Mouse (Mus musculus) cerebellum, adult (tissue): ENCODE results near the gene Ntng1.
"Not testable (repeated sequence)": the region's sequence is repeated elsewhere in the genome, so short reads cannot be mapped to it uniquely, and the experiment has no call there.

ENCODE experiments used
- ATAC-seq: cut with Nextera tagmentation; 2 replicates; pipeline ENCODE4 v1.9.2; 2017; ENCODE audit warnings: mild to moderate bottlenecking, moderate library complexity, mixed read lengths; ENCODE audit not compliant: insufficient number of reproducible peaks, low FRiP score, low TSS enrichment

The Ntng1 gene

DNA sequence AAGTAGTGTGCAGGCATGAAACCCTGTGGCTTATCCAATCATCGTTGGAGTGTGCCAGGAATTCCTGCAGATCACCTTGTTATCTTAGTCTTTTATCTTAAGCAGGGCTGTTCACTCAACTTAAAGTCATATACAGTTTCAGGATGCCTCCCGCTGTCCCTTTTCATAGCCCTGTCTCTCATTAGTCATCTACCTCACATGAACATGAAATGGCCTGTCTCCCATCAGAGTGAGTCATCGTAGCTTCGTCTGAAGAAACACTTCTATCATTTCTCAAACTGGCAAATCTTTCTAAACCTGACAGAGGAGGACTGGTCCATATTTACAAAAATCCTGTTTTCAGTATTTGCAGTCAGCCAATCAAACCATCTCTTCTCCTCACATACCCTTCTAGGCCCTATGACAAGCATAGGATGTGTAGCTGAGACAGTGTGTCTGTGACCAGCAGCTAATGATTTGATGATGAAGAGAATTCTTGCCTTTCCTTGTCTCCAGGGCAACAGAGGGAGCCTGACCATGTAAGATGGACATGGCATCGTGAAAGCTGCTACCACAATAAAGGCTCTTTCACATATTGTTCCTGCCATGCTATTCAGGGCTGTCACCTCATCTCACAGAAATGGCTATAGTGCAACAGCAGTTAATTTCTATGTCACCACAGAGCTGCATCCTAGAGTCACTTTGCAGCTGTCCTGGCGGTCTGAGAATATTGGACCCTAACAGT is 336.4 kb downstream of the Ntng1 start:
- no peak for ATAC-seq

DNA sequence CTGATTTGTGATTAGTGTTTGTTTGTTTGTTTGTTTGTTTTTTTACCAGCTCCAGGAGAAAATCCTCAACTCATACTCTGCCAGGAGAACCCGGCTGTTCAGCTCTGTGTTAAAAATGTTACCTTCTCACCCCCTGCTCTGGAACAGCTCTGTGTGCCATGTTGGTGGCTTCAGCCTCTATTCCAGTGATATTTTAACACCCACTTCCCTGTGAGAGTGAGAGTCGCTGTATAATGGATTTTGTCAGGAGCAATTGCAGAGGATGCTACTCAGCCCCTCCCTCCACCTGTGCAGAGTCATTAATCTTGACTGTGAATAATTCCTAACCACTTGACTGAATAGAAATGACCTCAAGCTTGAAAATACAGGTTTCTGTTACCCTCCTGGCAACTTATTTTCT is 339.7 kb downstream of the Ntng1 start:
- ATAC-seq: no peak

DNA sequence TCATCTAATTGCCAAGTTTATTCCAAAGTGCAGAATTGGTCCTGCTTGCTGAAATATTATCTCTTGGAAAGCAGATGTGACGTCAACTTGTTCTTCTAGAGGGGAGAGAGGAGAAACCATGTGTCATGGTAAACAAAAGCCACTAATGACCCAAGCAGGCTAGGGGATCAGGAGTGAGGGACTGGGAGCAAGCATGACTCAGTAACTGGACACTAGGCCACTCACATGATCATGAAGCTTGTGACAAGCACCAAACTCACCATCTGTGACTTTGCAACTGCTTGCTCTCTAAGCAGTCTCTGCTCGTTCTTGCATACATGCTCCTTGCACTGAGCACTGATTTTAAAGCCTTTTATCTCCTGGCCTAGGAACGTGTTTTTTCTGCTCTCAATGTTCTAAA is 340.2 kb downstream of the Ntng1 start:
- ATAC-seq: no peak

DNA sequence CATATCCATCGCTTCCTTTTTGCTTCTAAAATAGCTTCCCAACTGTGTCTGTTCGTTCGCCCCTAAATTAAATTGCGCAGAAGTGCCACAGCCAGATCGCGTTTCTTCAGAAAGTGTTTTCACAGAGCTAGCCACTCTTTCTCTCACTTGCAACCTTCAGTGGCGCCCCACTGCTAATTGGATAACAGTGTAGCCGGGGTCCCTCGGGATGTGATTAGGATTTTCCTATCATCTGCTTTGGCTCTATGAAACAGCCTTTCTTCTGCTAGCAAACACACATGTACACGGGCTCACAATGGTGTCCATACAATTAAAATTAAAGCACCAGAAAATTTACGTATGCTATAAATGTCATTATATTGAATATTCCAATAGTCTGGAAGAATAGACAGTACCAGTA is 346.5 kb downstream of the Ntng1 start:
- no peak for ATAC-seq

DNA sequence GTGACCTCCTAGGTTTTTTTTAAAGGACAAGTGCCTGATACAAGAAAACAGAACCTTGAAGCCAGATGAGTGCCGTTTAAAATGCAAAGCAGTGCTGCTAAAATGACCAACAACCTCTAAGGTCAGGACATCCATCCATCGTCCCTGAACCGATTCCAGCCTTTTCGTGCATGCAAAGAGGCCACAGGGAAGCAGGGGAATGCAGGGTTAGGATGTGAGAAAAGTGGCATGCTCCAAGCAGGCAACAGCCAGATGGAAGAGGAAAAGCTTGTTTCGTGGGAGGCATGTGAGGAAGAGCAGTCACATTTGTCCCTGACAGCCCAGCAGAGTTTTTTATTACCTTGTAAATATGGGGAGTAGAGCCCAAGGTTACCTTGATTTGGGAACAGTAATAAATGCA is 360.6 kb downstream of the Ntng1 start:
- no peak for ATAC-seq

DNA sequence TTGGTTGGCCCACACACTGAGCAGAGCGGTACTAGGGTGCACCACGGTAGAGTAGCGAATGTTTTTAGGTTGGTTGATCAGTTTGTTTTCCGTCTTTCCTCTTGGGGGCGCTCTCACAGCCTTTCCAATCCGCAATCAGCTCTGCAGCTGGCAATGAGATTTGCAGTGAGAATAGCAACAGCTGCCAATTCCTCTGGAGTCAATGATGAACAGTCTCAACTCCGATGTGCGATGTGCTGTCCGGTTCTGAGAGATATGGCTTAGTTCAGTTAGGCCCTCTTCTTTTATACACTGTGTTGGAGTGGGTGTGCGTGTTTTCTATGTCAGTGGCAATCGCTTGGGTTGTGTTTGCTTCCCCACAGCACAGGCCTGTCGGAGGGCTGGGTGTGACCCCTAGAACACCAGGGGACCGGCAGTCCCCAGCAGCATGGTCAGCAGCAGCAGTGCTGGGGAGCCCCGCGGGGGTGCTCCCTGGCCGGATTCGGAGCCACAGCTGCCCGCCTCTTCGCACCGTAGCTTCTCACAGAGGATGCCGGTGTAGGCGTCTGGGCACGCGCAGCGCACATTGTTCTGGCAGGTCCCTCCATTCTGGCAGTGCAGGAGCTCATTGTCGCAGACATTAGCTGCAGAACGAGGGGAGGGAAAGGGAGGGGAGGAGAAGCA is 361.4 kb downstream of the Ntng1 start:
- ATAC-seq: peak; percentile 80

DNA sequence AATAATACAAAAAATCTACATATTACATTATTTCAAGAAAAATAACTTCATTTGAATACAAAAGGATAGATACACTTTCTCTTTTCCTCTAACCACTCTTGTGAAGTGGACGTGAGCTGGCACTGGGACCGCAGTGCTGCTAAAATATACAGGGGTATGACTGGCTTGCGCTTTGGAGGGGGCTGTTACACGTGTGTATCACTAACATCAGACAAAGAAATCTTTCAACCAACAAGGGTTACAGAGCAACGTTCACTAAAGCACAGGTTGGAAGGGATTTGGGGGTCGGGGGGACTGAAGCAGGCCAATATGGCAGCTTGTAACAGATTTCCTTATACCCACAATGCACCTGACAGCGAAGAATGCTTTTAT is 361.9 kb downstream of the Ntng1 start:
- peak; percentile 5; the same call in 1 of the 2 replicates for ATAC-seq

DNA sequence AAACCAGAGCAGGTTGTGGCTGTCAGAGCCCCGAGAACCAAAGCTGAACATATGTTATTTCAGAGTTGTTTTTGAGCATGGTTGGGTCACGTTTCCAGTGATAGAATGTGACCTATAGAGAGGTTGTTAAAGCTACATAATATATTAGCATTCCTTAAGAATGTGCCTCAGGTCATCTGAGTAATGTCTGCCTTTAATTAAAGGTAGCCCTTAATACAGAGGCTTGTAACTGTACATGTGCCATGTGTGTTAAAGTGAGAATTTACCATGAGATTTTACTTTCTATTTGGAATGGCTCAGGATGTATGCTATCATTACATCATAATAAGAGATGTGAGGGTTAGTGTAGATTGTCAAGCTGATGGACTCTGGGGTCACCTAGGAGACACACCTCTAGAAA is 368.6 kb downstream of the Ntng1 start:
- no peak for ATAC-seq

DNA sequence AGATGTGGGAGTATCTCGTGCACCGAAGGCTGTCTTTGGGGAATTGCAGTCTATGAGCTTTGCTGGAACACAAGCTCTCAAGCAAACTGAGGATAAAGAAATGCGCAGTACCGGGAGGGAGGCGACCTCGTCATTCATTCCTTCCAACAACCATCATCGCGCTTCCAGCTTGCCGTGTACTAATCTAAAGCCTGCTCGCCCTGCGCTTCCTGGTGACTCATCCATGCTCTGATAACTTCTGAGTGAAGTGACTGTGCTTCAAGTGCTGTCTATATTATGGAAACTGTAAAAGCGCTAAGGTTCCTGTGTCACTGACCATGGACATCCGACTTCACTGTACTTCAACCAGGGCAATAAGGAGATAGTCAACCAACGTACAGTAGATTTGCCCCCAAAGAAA is 371.7 kb downstream of the Ntng1 start:
- ATAC-seq: no peak

DNA sequence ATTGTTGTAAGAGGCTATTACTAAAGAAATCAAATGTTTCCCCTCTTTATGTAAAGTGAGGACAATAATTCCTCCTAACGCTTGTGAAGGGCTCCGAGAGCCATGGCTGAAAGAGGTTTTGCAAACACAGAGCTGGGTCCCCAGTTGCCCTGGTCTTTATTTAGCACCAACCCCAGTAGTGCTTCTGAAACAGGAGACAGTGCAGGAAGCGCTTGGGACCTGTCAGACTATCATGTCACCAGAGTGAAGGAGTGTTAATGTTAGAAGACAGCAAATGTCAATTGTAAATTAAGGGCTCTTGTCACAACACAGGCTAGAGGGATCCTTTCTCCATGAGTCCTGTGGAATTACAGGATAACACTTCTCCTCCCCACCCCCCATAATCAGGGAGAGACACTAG is 376.9 kb downstream of the Ntng1 start:
- no peak for ATAC-seq

DNA sequence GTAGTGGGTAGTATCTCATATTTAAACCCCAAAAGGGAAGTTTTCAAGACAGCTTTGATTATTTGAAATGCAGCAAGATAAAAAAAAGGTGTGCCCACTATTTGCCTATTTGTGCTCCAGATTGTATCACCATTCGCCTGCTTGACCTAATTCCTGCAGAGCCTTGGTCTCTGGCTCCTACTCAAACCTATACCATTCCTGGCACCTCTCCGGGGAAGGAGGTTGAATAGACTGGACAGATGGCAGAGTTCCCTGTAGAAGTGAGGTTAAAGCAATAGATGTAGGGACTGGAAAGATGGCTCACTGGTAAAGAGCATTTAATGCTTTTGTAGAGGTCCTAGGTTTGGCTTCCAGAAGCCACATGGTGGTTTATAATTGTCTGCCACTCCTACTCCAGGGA is 378.2 kb downstream of the Ntng1 start:
- ATAC-seq: peak; percentile 84

DNA sequence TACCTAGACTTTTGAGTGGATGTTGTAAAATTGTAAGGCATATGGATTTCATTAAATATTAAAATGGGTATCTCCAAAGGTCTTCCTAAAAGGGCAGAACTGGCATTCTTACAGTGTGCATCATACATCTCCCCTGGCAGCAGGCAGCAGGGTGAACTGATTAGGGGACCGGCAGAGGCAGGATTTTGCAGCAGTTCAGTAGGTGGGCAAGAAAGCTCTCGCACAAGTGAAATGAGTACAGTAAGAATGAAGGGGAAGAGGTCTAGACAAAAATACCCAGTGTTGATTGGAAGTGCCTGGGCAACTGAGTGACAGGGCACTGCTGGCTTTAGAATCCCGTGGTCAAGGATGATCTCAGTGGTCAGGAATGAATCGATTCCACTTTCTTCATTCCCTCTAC is 378.7 kb downstream of the Ntng1 start:
- ATAC-seq: no peak

DNA sequence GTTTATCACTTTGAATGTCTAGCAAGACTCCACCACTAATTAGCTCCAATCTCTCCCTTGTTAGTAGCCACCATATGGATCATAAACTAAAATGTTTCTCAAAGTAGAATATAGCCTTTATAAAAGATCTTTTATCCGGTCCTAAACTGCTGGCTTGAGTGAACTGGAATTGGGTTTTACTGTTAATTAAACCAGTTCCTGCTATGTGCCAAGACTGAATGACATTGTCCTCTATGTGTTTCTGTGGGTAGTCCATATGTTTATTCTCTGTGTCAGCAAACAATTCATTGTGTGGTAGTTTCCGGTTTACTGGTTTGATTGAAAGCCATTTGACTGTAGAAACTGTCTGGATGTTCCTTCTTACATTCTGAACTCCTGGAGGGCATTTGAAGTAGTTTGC is 387.4 kb downstream of the Ntng1 start:
- no peak for ATAC-seq

DNA sequence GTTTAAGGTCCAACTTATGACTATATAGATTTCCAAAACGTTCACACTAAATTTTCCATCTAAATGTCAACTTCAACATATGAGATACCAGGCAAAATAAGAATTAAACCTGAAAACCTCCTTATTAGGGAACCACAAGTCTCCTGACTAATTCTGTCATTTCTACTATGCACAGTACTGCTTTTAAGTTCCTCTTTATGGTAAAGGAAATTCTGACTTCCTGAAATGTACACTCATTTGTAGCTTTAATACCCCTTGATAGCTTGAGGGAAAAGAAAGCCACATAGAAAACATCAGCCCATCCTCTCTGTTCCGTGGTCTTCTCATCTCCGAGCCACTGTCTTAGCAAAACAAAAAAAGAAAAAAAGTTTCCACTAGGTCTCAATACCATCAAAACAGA is 396.2 kb downstream of the Ntng1 start:
- ATAC-seq: not testable (repeated sequence)

DNA sequence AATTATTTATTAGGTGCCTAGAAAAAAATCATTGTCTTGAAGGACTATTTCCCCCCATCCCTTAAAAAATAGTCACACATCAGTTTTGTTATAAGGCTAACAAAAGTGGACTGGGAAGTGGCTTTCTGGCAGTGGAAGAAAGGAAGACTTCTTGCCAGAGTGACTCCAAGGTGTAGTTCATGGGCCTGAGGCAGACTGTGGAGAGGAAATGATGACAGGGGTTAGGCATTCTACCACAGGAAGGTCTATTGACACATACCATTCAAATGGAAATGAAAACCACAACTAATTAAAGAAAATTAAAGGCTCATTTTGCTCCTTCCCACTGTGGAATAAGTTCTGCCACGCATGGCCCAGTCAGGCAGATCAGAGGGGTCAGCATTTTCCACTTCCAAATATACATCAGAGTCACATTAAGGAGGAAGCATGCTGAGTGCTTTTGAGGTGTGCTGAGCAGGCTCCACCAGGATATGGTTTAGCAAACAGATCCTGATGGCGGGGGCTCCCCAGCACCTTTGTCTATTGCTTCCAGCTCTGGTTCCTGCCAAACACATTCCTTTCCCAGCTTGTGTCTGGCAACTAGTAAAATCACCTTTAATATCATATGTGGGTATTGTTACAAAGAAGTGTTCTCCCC is 403.2 kb downstream of the Ntng1 start:
- peak; percentile 70; the same call in 1 of the 2 replicates for ATAC-seq

DNA sequence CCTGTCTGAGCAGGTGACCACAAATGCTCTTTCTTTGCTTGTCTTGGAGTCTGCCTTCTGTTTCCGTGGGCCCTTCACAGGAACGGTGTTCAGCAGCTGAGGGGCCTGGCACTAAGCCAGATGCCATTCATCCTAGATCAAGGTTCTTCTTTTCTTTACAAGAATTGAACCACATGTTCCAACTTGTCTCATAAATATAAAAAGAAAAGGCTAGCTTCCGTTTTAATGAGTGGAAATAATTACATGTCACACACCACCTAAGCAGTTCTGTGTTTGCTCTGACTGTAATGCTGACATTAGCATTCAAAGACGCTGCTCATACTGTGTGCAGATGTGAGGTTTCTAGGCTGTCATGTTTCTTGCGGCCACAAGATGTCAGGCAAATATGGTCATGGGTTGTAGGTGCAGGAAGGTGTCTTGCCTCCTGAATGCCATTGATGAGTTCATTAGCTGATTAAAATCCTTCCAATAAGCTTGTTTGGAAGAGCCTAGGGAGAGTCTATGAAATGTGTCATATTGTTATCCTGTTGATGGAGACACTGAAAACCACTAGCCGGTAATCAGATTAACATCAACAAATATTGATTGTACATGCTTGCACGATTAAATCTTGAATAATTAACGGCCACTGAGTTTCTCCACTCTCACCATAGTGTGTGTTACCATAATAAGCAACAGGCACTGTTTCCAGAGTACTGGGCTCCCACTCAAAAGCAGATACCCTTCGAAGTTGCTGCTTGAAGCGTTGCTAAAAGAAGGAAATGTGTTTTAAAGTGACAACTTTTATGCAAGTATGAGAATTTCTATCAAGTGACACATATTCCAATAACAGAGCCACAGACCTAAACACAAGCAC is 411.3 kb downstream of the Ntng1 start:
- peak; percentile 69; the same call in 1 of the 2 replicates for ATAC-seq

DNA sequence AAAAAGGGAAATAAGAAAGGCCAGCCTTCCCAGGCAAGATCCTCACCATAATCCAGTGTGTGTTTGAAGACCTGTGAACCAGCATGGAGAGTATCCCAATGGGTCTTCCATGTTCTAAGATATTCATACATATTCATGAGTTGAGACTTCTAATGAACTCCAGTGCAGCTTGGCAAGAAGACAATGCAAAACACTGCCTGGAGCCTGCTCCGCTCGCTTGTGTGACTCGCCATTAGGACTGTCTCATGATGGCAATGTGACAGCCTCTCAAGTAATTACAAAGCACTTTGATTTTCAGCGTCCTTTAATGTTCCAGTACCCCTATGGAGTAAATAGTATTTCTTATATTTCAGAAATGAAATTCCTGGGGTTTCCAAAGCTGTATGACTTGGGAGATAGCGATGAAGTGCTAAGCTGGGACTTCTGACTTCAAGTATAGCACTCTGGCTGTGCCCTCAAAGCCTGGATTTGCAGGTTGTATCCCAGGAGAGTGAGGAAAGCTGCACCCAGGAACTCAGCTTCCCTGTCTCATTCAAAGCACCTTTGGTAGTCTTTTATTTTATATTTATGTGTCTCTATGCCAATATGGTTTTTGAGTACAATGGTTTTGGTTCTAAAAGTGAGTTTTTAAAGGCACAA is 412.1 kb downstream of the Ntng1 start:
- no peak for ATAC-seq
